22 mouse cellular contexts compared by ENCODE assay signal in the genomic region with DNA sequence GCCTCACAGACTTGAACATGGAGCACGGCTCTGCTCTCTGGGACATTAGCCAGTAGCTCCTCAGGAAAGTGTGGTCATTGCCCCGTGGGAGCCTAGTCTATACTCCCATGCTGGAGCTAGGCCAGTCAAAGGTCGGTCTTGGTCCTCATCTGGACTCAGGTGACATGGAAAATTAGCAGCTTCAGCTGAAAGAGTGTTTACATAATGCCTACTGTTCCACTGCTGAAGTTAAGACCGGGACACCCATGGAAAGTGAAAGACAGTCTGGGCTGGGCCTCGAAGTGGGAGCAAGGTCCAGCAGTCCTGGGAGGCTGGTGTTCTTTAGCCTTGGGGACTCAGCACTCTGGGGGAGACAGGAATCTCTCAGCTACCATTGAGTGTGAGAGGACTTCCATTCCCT. TPM values are rescaled to one million over a fixed set of nuclear protein-coding genes. Genes with fewer than 3 reads are reported as not detected.
DNase-seq lines count a peak whose midpoint lies in the region; ATAC-seq lines count a peak whose summit lies in the region.
"Had no signal": no experiment of that assay in that cellular context is flagged by ENCODE, and none has a peak within 500 bp of the region (broad histone marks: within the 10 kb centered on the region; RNA-seq: fewer than 3 reads in every experiment).

No protein-coding gene starts in this region.

- no peak overlapping the region for H3K9ac ChIP-seq in kidney, embryonic 15.5 days
- H3K9ac ChIP-seq: heart, embryonic 12.5 days; hindbrain, embryonic 13.5 days; liver, embryonic 14.5 days; midbrain, embryonic 15.5 days had no signal

- no peaks in the 10 kb centered on the region for H3K9me3 ChIP-seq in kidney, embryonic 15.5 days (replicated peaks)
- H3K9me3 ChIP-seq: G1E; heart, embryonic 12.5 days; hindbrain, embryonic 13.5 days; midbrain, embryonic 15.5 days had no signal

- 77% methylated on average over 5 of the region's 5 CpGs for WGBS in kidney, embryonic 15.5 days

- H3K4me3 ChIP-seq in kidney, embryonic 15.5 days (replicated peaks) = no peak overlapping the region
- H3K4me3 ChIP-seq: heart, embryonic 12.5 days; hindbrain, embryonic 13.5 days; left cerebral cortex, adult 2 months; midbrain, embryonic 15.5 days; myocyte had no signal

- H3K4me1 ChIP-seq in kidney, embryonic 15.5 days = peaks cover 10% of the 10 kb centered on the region
- H3K4me1 ChIP-seq: hindbrain, embryonic 13.5 days; midbrain, embryonic 15.5 days had no signal

- no peak overlapping the region for H3K4me2 ChIP-seq in kidney, embryonic 15.5 days
- H3K4me2 ChIP-seq: heart, embryonic 12.5 days; hindbrain, embryonic 13.5 days; midbrain, embryonic 15.5 days had no signal

- H3K27me3 ChIP-seq in kidney, embryonic 15.5 days = 0 out of 2 replicates have a peak, but pooled peaks cover 5% of the 10 kb centered on the region
- H3K27me3 ChIP-seq: midbrain, embryonic 15.5 days had no signal

- no peak overlapping the region for H3K27ac ChIP-seq in kidney, embryonic 15.5 days
- H3K27ac ChIP-seq: hindbrain, embryonic 13.5 days; left cerebral cortex, adult 2 months; liver, embryonic 14.5 days; midbrain, embryonic 15.5 days had no signal

- H3K36me3 ChIP-seq in kidney, embryonic 15.5 days = no peaks in the 10 kb centered on the region
- H3K36me3 ChIP-seq: G1E; heart, embryonic 12.5 days; hindbrain, embryonic 13.5 days; midbrain, embryonic 15.5 days had no signal

- ATAC-seq in kidney, embryonic 15.5 days (replicated peaks; ENCODE audit: low FRiP score) = no peak
- no peak for ATAC-seq in cerebellum, adult (ENCODE audit: insufficient number of reproducible peaks, low FRiP score, low TSS enrichment)
- ATAC-seq: midbrain, embryonic 15.5 days had no signal

- DNase-seq in kidney, adult 18-20 months = peak; percentile 75
- DNase-seq in kidney, adult 8-10 months = peak; percentile 91 to 95
- peak; percentile 84 to 94 for DNase-seq in kidney, postnatal 36 days
- DNase-seq in yolk sac, embryonic 10.5 days (ENCODE audit: low spot score) = peak; percentile 70
- no peak for DNase-seq in lung, postnatal 4 days
- DNase-seq: adrenal gland, postnatal 36 days; cerebellum, adult 18-20 months; cerebellum, postnatal 25 days; embryo, embryonic 11 days; layer of hippocampus, adult 9-11 months; left cerebral cortex, postnatal 4 days; lung, postnatal 14 days had no signal

RNA-seq across cellular contexts. Expression of a gene that starts 5.2 kb away (rescaled TPM):
- polyA plus RNA-seq in kidney, embryonic 15.5 days (2015; fragmentation: Nextera tagmentation; extraction: Ambion mirVana) = 0.06 TPM in 1 of 2 replicates, not detected in the other
- polyA plus RNA-seq: G1E; heart, embryonic 12.5 days; hindbrain, embryonic 13.5 days; midbrain, embryonic 15.5 days; myocyte; neural tube, embryonic 14.5 days had no signal

RNA-seq across cellular contexts. Expression of a gene that starts 18.9 kb away (rescaled TPM):
- 0.28 and 0.31 TPM in 2 replicates for polyA plus RNA-seq in kidney, embryonic 15.5 days (2015; fragmentation: Nextera tagmentation; extraction: Ambion mirVana)
- polyA plus RNA-seq: G1E; heart, embryonic 12.5 days; hindbrain, embryonic 13.5 days; midbrain, embryonic 15.5 days; neural tube, embryonic 14.5 days had no signal

RNA-seq across cellular contexts. Expression of a gene that starts 22.9 kb away (rescaled TPM):
- polyA plus RNA-seq in kidney, embryonic 15.5 days (2015; fragmentation: Nextera tagmentation; extraction: Ambion mirVana) = 0.34 TPM in 1 of 2 replicates, not detected in the other
- polyA plus RNA-seq: G1E; heart, embryonic 12.5 days; hindbrain, embryonic 13.5 days; midbrain, embryonic 15.5 days; neural tube, embryonic 14.5 days had no signal

Comparison
In these comparisons a context has a peak if more than half of its experiments do, and no peak if none do; other contexts are left out.
1. DNase-seq: peak in kidney, adult 18-20 months (single experiment), kidney, adult 8-10 months (2 of 2), kidney, postnatal 36 days (2 of 2) and yolk sac, embryonic 10.5 days (single experiment); none in lung, postnatal 4 days (0 of 2).